Mouse (Mus musculus): Measurements from ENCODE around the gene Srrt. TPM values are rescaled to one million over a fixed set of nuclear protein-coding genes. Genes with fewer than 3 reads are reported as not detected.
A peak's percentile ranks its signal among the peaks of the same experiment; 100 is the strongest.

Gene Srrt
- total and polyA plus RNA-seq, 3 experiments: 60.5 to 66.4 (median 63.9) TPM

DNA sequence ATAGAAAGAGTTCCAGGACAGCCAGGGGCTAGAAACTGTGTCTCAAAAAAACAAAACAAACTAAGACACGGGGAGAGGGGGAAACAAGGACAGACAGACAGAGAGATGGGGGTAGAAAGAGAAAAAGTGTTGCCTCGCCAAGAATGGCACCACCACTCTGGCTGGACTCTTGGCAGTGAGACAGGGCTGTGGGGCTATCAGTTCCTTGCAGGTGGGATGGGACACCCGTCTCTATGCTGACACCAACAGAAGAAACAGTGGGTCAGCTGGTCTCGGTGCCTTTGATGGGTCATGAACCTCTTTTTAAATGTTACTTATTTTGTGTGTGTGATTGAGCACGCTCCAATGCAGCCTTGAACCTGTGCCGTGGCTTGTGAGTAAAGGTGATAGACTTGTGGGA is 32.7 kb upstream of the Srrt start:
- intact Hi-C loops (cut with DNase I): loop anchor here (10.0 kb wide), 1 partner anchor 375 kb away; the partner anchor contains the start of gene Cldn15
- no peaks in the 10 kb centered on the region for H3K27me3 ChIP-seq (ENCODE audit: control insufficient read depth, insufficient read depth, low read length)
- no peak overlapping the region for H3K4me3 ChIP-seq
- peak overlapping the region; percentile 94 for H3K27ac ChIP-seq
- H3K9ac ChIP-seq (ENCODE audit: low read depth, low read length): no peak overlapping the region
- H3K4me1 ChIP-seq (ENCODE audit: control insufficient read depth, insufficient read depth, low read length): peaks cover 10% of the 10 kb centered on the region
- no peaks in the 10 kb centered on the region for H3K36me3 ChIP-seq (ENCODE audit: control insufficient read depth, insufficient read depth, low read length)
- WGBS: 60% methylated on average over 6 of the region's 6 CpGs
- no peak for DNase-seq
- TF ChIP-seq CTCF (IDR thresholded peaks at IDR 0.05): no peak
- no peak for TF ChIP-seq POLR2A (IDR thresholded peaks at IDR 0.05; ENCODE audit: insufficient read depth, low read depth, low read length)
- TF ChIP-seq EP300 (IDR thresholded peaks at IDR 0.05; ENCODE audit: insufficient read depth, low read depth, low read length): no peak
- no peaks in the 10 kb centered on the region for H3K79me2 ChIP-seq (replicated peaks; ENCODE audit: control insufficient read depth, insufficient read depth, low read length)

DNA sequence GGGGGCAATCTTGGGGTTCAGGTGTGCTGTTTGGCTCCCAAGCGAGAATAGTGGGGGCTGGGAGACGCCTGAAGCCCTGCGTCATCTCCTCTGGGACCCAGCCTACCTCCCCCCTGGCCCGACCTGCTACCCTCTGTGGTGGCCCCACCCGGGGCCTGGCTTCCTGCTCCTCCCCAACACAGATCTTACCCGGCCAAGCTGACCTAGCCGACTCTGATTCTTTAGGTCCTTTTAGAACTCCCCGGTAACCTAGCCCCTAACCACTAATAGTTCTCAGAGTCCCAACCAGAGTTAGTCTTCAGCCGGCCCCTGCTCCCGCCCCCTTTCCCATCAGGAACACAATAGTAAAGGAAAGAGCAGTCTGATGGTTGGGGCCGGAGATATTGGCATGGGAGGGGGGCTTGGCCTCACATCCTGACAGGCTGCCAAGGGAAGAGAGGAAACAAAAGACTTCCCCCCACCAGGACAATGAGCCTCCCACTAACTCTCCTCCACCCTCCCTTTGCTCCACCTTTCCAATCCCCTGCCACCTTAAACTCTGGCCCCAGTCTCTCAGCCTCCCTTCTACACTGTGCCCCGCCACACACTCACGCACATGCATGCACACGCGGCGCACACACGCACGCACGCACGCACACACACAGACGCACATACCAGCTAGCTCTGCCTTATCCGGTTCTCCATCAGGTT is 32.0 kb upstream of the Srrt start:
- Histone ChIP-seq H3K36me3 (ENCODE audit: control insufficient read depth, insufficient read depth, low read length) (no peaks in the 10 kb centered on the region), H3K27me3 (ENCODE audit: control insufficient read depth, insufficient read depth, low read length) (no peaks in the 10 kb centered on the region), H3K9ac (ENCODE audit: low read depth, low read length) (peak overlapping the region; percentile 25), H3K27ac (peak overlapping the region; percentile 94), H3K4me1 (ENCODE audit: control insufficient read depth, insufficient read depth, low read length) (peaks cover 7% of the 10 kb centered on the region), H3K79me2 (replicated peaks; ENCODE audit: control insufficient read depth, insufficient read depth, low read length) (no peaks in the 10 kb centered on the region), H3K4me3 (peak overlapping the region; percentile 49; the same call in 1 of the 2 replicates)
- peak; percentile 74 to 84 for DNase-seq
- TF ChIP-seq EP300 (IDR thresholded peaks at IDR 0.05; ENCODE audit: insufficient read depth, low read depth, low read length) (peak; percentile 86), POLR2A (IDR thresholded peaks at IDR 0.05; ENCODE audit: insufficient read depth, low read depth, low read length) (peak; percentile 52), CTCF (IDR thresholded peaks at IDR 0.05) (no peak)
- WGBS: 19% methylated on average over 22 of the region's 22 CpGs
- intact Hi-C loops (cut with DNase I): loop anchor here (1.0 to 5.0 kb wide), 5 partner anchors 9 to 443 kb away; partner anchors contain the start of genes Plod3, Pop7 and Znhit1

DNA sequence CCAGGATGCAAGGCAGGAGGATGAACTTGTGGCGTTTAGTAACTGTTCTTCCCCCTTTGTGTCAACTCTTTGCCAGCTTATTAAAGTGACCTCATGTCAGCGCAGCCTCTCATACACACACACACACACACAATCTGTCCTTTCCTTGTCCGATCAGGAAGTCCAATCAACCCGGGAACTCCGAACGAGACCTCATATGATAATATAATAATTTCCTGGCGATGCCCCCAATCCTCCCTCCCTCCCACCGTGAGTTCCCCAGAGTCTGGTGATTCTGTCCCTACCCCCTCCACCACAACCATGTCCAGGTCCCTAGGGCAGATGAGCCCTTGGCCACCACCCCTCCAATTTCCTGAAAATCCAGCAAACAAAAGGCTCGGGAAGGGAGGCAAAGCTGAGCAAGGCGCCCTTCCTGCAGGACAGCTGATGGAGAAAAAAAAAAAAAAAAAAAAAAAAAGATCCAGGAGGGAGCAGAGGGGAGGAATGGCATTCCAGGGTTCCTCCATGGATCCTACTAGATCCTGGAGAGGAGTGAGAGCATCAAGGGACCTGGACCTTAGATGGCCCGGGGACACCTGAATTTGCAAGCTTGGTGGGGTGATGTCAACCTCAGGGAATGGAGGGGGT is 31.3 kb upstream of the Srrt start:
- TF ChIP-seq POLR2A (IDR thresholded peaks at IDR 0.05; ENCODE audit: insufficient read depth, low read depth, low read length) (0 out of 2 replicates have a peak, but pooled peaks have one; percentile 14), CTCF (IDR thresholded peaks at IDR 0.05) (no peak), EP300 (IDR thresholded peaks at IDR 0.05; ENCODE audit: insufficient read depth, low read depth, low read length) (peak; percentile 58)
- H3K27ac ChIP-seq: peak overlapping the region; percentile 94
- H3K4me3 ChIP-seq: peak overlapping the region; percentile 49
- H3K79me2 ChIP-seq (replicated peaks; ENCODE audit: control insufficient read depth, insufficient read depth, low read length): no peaks in the 10 kb centered on the region
- peak; percentile 70 to 79 for DNase-seq
- H3K36me3 ChIP-seq (ENCODE audit: control insufficient read depth, insufficient read depth, low read length): no peaks in the 10 kb centered on the region
- 4% methylated on average over 11 of the region's 11 CpGs for WGBS
- H3K27me3 ChIP-seq (ENCODE audit: control insufficient read depth, insufficient read depth, low read length): no peaks in the 10 kb centered on the region
- peak overlapping the region; percentile 59 for H3K9ac ChIP-seq (ENCODE audit: low read depth, low read length)
- intact Hi-C loops (cut with DNase I): loop anchor here (1.0 to 5.0 kb wide), 5 partner anchors 10 to 444 kb away; partner anchors contain the start of genes Plod3, Pop7 and Znhit1
- H3K4me1 ChIP-seq (ENCODE audit: control insufficient read depth, insufficient read depth, low read length): peaks cover 7% of the 10 kb centered on the region

DNA sequence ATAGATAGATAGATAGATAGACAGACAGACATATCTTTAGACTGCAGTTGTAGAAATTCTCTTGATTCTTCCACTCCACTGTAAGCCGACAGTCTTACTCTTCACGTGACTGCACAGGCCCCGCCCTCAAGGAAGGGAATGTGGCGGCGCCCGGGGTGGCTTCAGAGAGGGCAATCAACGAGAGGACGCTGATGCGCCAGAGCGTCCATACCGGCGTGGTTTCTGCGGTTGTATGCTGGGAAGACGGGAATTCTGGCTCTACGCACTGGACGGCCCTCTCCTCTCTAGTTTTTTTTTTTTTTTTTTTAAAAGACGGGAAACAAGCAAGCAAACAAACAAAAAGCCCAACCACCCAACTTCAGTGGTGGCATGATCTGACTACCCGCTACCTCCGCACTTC is 30.8 kb upstream of the Srrt start:
- intact Hi-C loops (cut with DNase I): loop anchor here (2.0 to 5.0 kb wide), 4 partner anchors 15 to 444 kb away; partner anchors contain the start of genes Plod3, Pop7 and Znhit1
- Histone ChIP-seq H3K4me3 (peak overlapping the region; percentile 49), H3K79me2 (replicated peaks; ENCODE audit: control insufficient read depth, insufficient read depth, low read length) (no peaks in the 10 kb centered on the region), H3K4me1 (ENCODE audit: control insufficient read depth, insufficient read depth, low read length) (peaks cover 7% of the 10 kb centered on the region), H3K36me3 (ENCODE audit: control insufficient read depth, insufficient read depth, low read length) (no peaks in the 10 kb centered on the region), H3K9ac (ENCODE audit: low read depth, low read length) (peak overlapping the region; percentile 59), H3K27me3 (ENCODE audit: control insufficient read depth, insufficient read depth, low read length) (no peaks in the 10 kb centered on the region), H3K27ac (peak overlapping the region; percentile 94)
- peak; percentile 89 to 92 for DNase-seq
- no peak for TF ChIP-seq CTCF (IDR thresholded peaks at IDR 0.05)
- TF ChIP-seq EP300 (IDR thresholded peaks at IDR 0.05; ENCODE audit: insufficient read depth, low read depth, low read length): no peak
- peak; percentile 76 for TF ChIP-seq POLR2A (IDR thresholded peaks at IDR 0.05; ENCODE audit: insufficient read depth, low read depth, low read length)
- WGBS: under 1% methylated on average over 19 of the region's 19 CpGs

DNA sequence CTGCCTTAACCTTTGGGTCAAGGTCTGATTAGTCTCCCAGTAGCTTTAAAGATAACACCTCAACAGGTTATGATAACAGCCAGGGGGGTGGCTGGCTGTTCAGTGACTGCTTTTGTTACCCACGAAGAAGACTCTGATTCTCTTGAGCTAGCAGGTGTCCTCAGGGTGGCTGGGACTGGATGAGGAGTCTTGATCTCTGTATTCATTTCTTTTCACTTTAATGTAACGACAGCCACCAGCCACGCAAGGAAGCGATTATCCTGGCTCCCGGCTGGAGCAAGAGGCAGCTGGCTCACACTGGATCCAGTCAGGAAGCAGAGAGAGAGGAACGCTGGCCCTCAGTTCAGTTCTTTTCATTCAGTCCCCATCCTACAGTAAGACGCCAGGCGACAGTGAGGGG is 29.7 kb upstream of the Srrt start:
- H3K27ac ChIP-seq: peak overlapping the region; percentile 30; the same call in 1 of the 2 replicates
- TF ChIP-seq EP300 (IDR thresholded peaks at IDR 0.05; ENCODE audit: insufficient read depth, low read depth, low read length) (no peak), POLR2A (IDR thresholded peaks at IDR 0.05; ENCODE audit: insufficient read depth, low read depth, low read length) (no peak), CTCF (IDR thresholded peaks at IDR 0.05) (no peak)
- WGBS: 37% methylated on average over 8 of the region's 8 CpGs
- H3K36me3 ChIP-seq (ENCODE audit: control insufficient read depth, insufficient read depth, low read length): no peaks in the 10 kb centered on the region
- H3K4me1 ChIP-seq (ENCODE audit: control insufficient read depth, insufficient read depth, low read length): peaks cover 7% of the 10 kb centered on the region
- H3K79me2 ChIP-seq (replicated peaks; ENCODE audit: control insufficient read depth, insufficient read depth, low read length): no peaks in the 10 kb centered on the region
- no peak overlapping the region for H3K9ac ChIP-seq (ENCODE audit: low read depth, low read length)
- DNase-seq: no peak
- intact Hi-C loops (cut with DNase I): loop anchor here (5.0 kb wide), 3 partner anchors 165 to 445 kb away; partner anchors contain the start of genes Plod3, Pop7 and Znhit1
- no peaks in the 10 kb centered on the region for H3K27me3 ChIP-seq (ENCODE audit: control insufficient read depth, insufficient read depth, low read length)
- H3K4me3 ChIP-seq: no peak overlapping the region

Measured in heart, adult 2 months (tissue).